In genomic region chr3:135522618-135523355, GRCm38 (mm10) we compare ENCODE assay signal across 8 mouse cellular contexts. TPM values are rescaled to one million over a fixed set of nuclear protein-coding genes. Genes with fewer than 3 reads are reported as not detected.
DNase-seq lines count a peak whose midpoint lies in the region; ATAC-seq and TF ChIP-seq lines count a peak whose summit lies in the region.

No protein-coding gene starts in this region.

- in situ Hi-C loops in ES-E14 (cut with MboI; ENCODE audit: low sequenced_read_pairs in 2 of 2, unreplicated experiment in 2 of 2), result no loop called here

- no peaks in the 10 kb centered on the region for H3K27me3 ChIP-seq in hindbrain, postnatal 0 days (ENCODE audit: insufficient read depth, low read length)
- no peaks in the 10 kb centered on the region for H3K27me3 ChIP-seq in hindbrain, embryonic 10.5 days (ENCODE audit: insufficient read depth, poor library complexity, severe bottlenecking)
- no peaks in the 10 kb centered on the region for H3K27me3 ChIP-seq in embryonic facial prominence, embryonic 14.5 days (replicated peaks; ENCODE audit: control insufficient read depth, insufficient read depth, low read length)
- no peaks in the 10 kb centered on the region for H3K27me3 ChIP-seq in liver, embryonic 13.5 days

- H3K4me1 ChIP-seq in hindbrain, postnatal 0 days (ENCODE audit: insufficient read depth, low read length), result no peaks in the 10 kb centered on the region
- peaks cover 8% of the 10 kb centered on the region for H3K4me1 ChIP-seq in hindbrain, embryonic 10.5 days (replicated peaks)
- H3K4me1 ChIP-seq in ES-E14 (ENCODE audit: control insufficient read depth in 2 of 2, insufficient read depth in 2 of 2, low read length in 2 of 2, poor library complexity in 1 of 2), result peaks cover 9 to 10% of the 10 kb centered on the region in 2 experiments; a peak in 3 of 4 replicates
- peaks cover 3% of the 10 kb centered on the region; the same call in 1 of the 2 replicates for H3K4me1 ChIP-seq in embryonic facial prominence, embryonic 14.5 days (ENCODE audit: control insufficient read depth, insufficient read depth, low read length)
- peaks cover 10% of the 10 kb centered on the region for H3K4me1 ChIP-seq in liver, embryonic 13.5 days (replicated peaks)

- H3K9me3 ChIP-seq in hindbrain, postnatal 0 days (ENCODE audit: low read length), result no peaks in the 10 kb centered on the region
- no peaks in the 10 kb centered on the region for H3K9me3 ChIP-seq in hindbrain, embryonic 10.5 days
- no peaks in the 10 kb centered on the region for H3K9me3 ChIP-seq in ES-E14 (ENCODE audit: control insufficient read depth, insufficient read depth, low read depth, low read length)
- H3K9me3 ChIP-seq in embryonic facial prominence, embryonic 14.5 days (ENCODE audit: control insufficient read depth, low read length), result no peaks in the 10 kb centered on the region
- no peaks in the 10 kb centered on the region for H3K9me3 ChIP-seq in liver, embryonic 13.5 days (replicated peaks)

- H3K4me3 ChIP-seq in hindbrain, postnatal 0 days (ENCODE audit: low read length), result no peak overlapping the region
- no peak overlapping the region for H3K4me3 ChIP-seq in hindbrain, embryonic 10.5 days
- H3K4me3 ChIP-seq in ES-E14 (ENCODE audit: insufficient read depth in 1 of 2, low read depth in 1 of 2, low read length in 2 of 2, poor library complexity in 1 of 2, severe bottlenecking in 1 of 2), result peak overlapping the region; percentile 18 to 48
- H3K4me3 ChIP-seq in embryonic facial prominence, embryonic 14.5 days (ENCODE audit: low read depth, low read length), result no peak overlapping the region
- 0 out of 2 replicates have a peak overlapping the region, but pooled peaks have one; percentile 4 for H3K4me3 ChIP-seq in liver, embryonic 13.5 days (replicated peaks)

- no peak for TF ChIP-seq CTCF in hindbrain, postnatal 0 days (IDR thresholded peaks at IDR 0.05; ENCODE audit: low read depth)

- peak overlapping the region; percentile 20; the same call in 1 of the 2 replicates for H3K27ac ChIP-seq in hindbrain, postnatal 0 days
- no peak overlapping the region for H3K27ac ChIP-seq in hindbrain, embryonic 10.5 days
- H3K27ac ChIP-seq in ES-E14 (ENCODE audit: insufficient read depth, low read depth, low read length, poor library complexity, severe bottlenecking), result peak overlapping the region; percentile 28; the same call in 1 of the 2 replicates
- H3K27ac ChIP-seq in embryonic facial prominence, embryonic 14.5 days (replicated peaks; ENCODE audit: low read depth, low read length), result no peak overlapping the region
- H3K27ac ChIP-seq in liver, embryonic 13.5 days, result peak overlapping the region; percentile 50

- no peaks in the 10 kb centered on the region for H3K36me3 ChIP-seq in hindbrain, postnatal 0 days (ENCODE audit: insufficient read depth, low read length)
- H3K36me3 ChIP-seq in hindbrain, embryonic 10.5 days, result no peaks in the 10 kb centered on the region
- H3K36me3 ChIP-seq in ES-E14 (ENCODE audit: control insufficient read depth, insufficient read depth, low read length, poor library complexity, severe bottlenecking), result no peaks in the 10 kb centered on the region
- no peaks in the 10 kb centered on the region for H3K36me3 ChIP-seq in embryonic facial prominence, embryonic 14.5 days (ENCODE audit: control insufficient read depth, insufficient read depth, low read length)
- H3K36me3 ChIP-seq in liver, embryonic 13.5 days, result no peaks in the 10 kb centered on the region

- no peak for ATAC-seq in hindbrain, postnatal 0 days
- no peak for ATAC-seq in embryonic facial prominence, embryonic 14.5 days (ENCODE audit: low read depth)
- peak; percentile 49; the same call in 1 of the 2 replicates for ATAC-seq in liver, embryonic 13.5 days (ENCODE audit: low read depth)

- H3K4me2 ChIP-seq in hindbrain, postnatal 0 days (ENCODE audit: low read depth, low read length), result no peak overlapping the region
- peak overlapping the region; percentile 10; the same call in 1 of the 2 replicates for H3K4me2 ChIP-seq in embryonic facial prominence, embryonic 14.5 days (ENCODE audit: low read depth, low read length)
- H3K4me2 ChIP-seq in liver, embryonic 13.5 days, result peak overlapping the region; percentile 41

- 63% methylated on average over 16 of the region's 16 CpGs for WGBS in hindbrain, postnatal 0 days
- WGBS in hindbrain, embryonic 10.5 days, result 60% methylated on average over 16 of the region's 16 CpGs
- WGBS in embryonic facial prominence, embryonic 14.5 days, result 53% methylated on average over 16 of the region's 16 CpGs
- 33% methylated on average over 16 of the region's 16 CpGs for WGBS in liver, embryonic 13.5 days (ENCODE audit: insufficient replicate concordance)

- H3K9ac ChIP-seq in hindbrain, postnatal 0 days (replicated peaks; ENCODE audit: low read length), result no peak overlapping the region
- H3K9ac ChIP-seq in ES-E14 (ENCODE audit: insufficient read depth, low read depth, low read length, poor library complexity, severe bottlenecking), result no peak overlapping the region
- H3K9ac ChIP-seq in embryonic facial prominence, embryonic 14.5 days (ENCODE audit: low read depth, low read length), result no peak overlapping the region
- H3K9ac ChIP-seq in liver, embryonic 13.5 days, result no peak overlapping the region

- DNase-seq in hindbrain, postnatal 0 days (ENCODE audit: low spot score), result no peak
- DNase-seq in hindbrain, embryonic 10.5 days (ENCODE audit: low spot score), result no peak
- DNase-seq in ES-E14 (ENCODE audit: low read depth, low spot score), result no peak
- no peak for DNase-seq in embryonic facial prominence, embryonic 14.5 days (ENCODE audit: low spot score)
- no peak for DNase-seq in liver, embryonic 13.5 days
- no peak for DNase-seq in ovary, postnatal 14 days (ENCODE audit: low spot score)
- no peak for DNase-seq in spleen, postnatal 4 days (ENCODE audit: low spot score in 2 of 2)
- no peak for DNase-seq in spleen, adult 12 weeks (ENCODE audit: low spot score)

TF ChIP-seq in ES-E14, 5 proteins besides CTCF, POLR2A, EP300 and RAD21:
- no peak for TF ChIP-seq HCFC1 (IDR thresholded peaks at IDR 0.05; ENCODE audit: borderline replicate concordance, insufficient read depth, low read length)

RNA-seq across cellular contexts. Expression of gene Manba, which starts 37.4 kb away (rescaled TPM):
- total RNA-seq in hindbrain, postnatal 0 days (2014; rRNA removed), result 10.2 and 10.7 TPM in 2 replicates
- polyA plus RNA-seq in hindbrain, postnatal 0 days (2015; fragmentation: Nextera tagmentation; extraction: Ambion mirVana), result 7.0 and 7.7 TPM in 2 replicates
- polyA plus RNA-seq in hindbrain, embryonic 10.5 days (2016; fragmentation: Nextera tagmentation; extraction: Ambion mirVana), result 4.8 and 5.2 TPM in 2 replicates
- 75.2 and 83.9 TPM in 2 replicates for total RNA-seq in ES-E14 (2012; rRNA removed)
- polyA plus RNA-seq in embryonic facial prominence, embryonic 14.5 days (2014; fragmentation: Nextera tagmentation; extraction: Ambion mirVana), result 7.9 and 8.1 TPM in 2 replicates
- 4.9 and 6.4 TPM in 2 replicates for polyA plus RNA-seq in liver, embryonic 13.5 days (2015; fragmentation: Nextera tagmentation; extraction: Ambion mirVana)

Comparison
In these comparisons a context has a peak if more than half of its experiments do, and no peak if none do; other contexts are left out.
1. H3K27ac ChIP-seq: peak in hindbrain, postnatal 0 days (single experiment), ES-E14 (single experiment) and liver, embryonic 13.5 days (single experiment); none in hindbrain, embryonic 10.5 days (single experiment) and embryonic facial prominence, embryonic 14.5 days (single experiment).
2. H3K4me3 ChIP-seq: peak in ES-E14 (2 of 2) and liver, embryonic 13.5 days (single experiment); none in hindbrain, postnatal 0 days (single experiment), hindbrain, embryonic 10.5 days (single experiment) and embryonic facial prominence, embryonic 14.5 days (single experiment).